Mouse (Mus musculus) heart, adult 2 months (tissue): ENCODE data around the gene Ryr1. TPM values are rescaled to one million over a fixed set of nuclear protein-coding genes. Genes with fewer than 3 reads are reported as not detected.

Experiments
- DNase-seq, 2 experiments: peaks; one replicate each; pipeline ENCODE4 v3.0.0; 2021
- H3K27ac ChIP-seq: fragments of 200-600 bp; 2 replicates; pipeline ENCODE4 v1.8.1; 2022
- H3K27me3 ChIP-seq: fragments of 200-500 bp; 2 replicates; pipeline ENCODE4 v1.6.1; 2012; ENCODE audit warnings: mild to moderate bottlenecking, low read length, inconsistent platforms, mixed read lengths; ENCODE audit not compliant: control insufficient read depth, insufficient read depth
- H3K36me3 ChIP-seq: fragments of 200-500 bp; 2 replicates; pipeline ENCODE4 v1.6.1; 2012; ENCODE audit warnings: low read length, inconsistent platforms; ENCODE audit not compliant: control insufficient read depth, insufficient read depth
- H3K4me1 ChIP-seq: fragments of 200-500 bp; 2 replicates; pipeline ENCODE4 v1.6.1; 2011; ENCODE audit warnings: low read length; ENCODE audit not compliant: control insufficient read depth, insufficient read depth
- H3K4me3 ChIP-seq: fragments of 200-600 bp; 2 replicates; pipeline ENCODE4 v1.8.1; 2022
- H3K79me2 ChIP-seq: fragments of 200-500 bp; replicated peaks from 2 replicates; pipeline ENCODE4 v1.6.1; 2012; ENCODE audit warnings: mild to moderate bottlenecking, inconsistent platforms, low read length, moderate library complexity, mixed read lengths; ENCODE audit not compliant: control insufficient read depth, insufficient read depth
- H3K9ac ChIP-seq: fragments of 200-500 bp; 2 replicates; pipeline ENCODE4 v1.6.1; 2012; ENCODE audit warnings: low read depth, mild to moderate bottlenecking, control low read depth, inconsistent platforms, low read length, mixed read lengths
- CTCF ChIP-seq: fragments of 200-600 bp; IDR thresholded peaks from 2 replicates; pipeline ENCODE4 v1.8.1; 2022; ENCODE audit warnings: antibody characterized with exemption, mild to moderate bottlenecking, moderate library complexity
- EP300 ChIP-seq: fragments of 200-500 bp; IDR thresholded peaks from 2 replicates; pipeline ENCODE4 v1.6.1; 2011; ENCODE audit warnings: low read depth, low read length, control low read depth; ENCODE audit not compliant: insufficient read depth
- POLR2A ChIP-seq: fragments of 200-500 bp; IDR thresholded peaks from 2 replicates; pipeline ENCODE4 v1.6.1; 2011; ENCODE audit warnings: mild to moderate bottlenecking, low read depth, low read length, control low read depth; ENCODE audit not compliant: insufficient read depth
- WGBS: fragments of 180-500 bp; shearing (Covaris S2); methylation state at CpG from one replicate; pipeline ENCODE4 v1.1.7; 2018; 5-methylcytosine and 5-hydroxymethylcytosine counted together
- intact Hi-C: fragments of 180-260 bp; cut with DNase I; formaldehyde crosslinking; loops from one replicate; pipeline ENCODE4 v1.15.1; 2025
- polyA plus RNA-seq: library from polyadenylated mRNA; depleted of rRNA; stranded (reverse); fragments of >200 nt; gene quantifications from 2 replicates; pipeline ENCODE4 v1.2.3, GENCODE M21; 2012
- total RNA-seq, 2 experiments: library from RNA; stranded (reverse); gene quantifications; 2 replicates each; pipeline ENCODE4 v1.2.3; 2021

Gene Ryr1
- total and polyA plus RNA-seq, 3 experiments = under 0.01 to 0.18 (median 0.08) TPM

- Histone ChIP-seq H3K27me3 (no peaks in the 10 kb centered on the region), H3K4me1 (no peaks in the 10 kb centered on the region), H3K27ac (no peak overlapping the region), H3K9ac (no peak overlapping the region), H3K79me2 (no peaks in the 10 kb centered on the region), H3K36me3 (no peaks in the 10 kb centered on the region), H3K4me3 (no peak overlapping the region)
- TF ChIP-seq POLR2A = no peak
- TF ChIP-seq EP300 = no peak
- TF ChIP-seq CTCF = no peak
- intact Hi-C loops = no loop called here
- DNase-seq = no peak
- 87% methylated on average over 12 of the region's 12 CpGs for WGBS
Measured at GRCm38 (mm10) chr7:29101286-29102017, 23.5 kb downstream of the Ryr1 start.

GRCm38 (mm10) chr7:29097131-29097530 is 27.8 kb downstream of the Ryr1 start:
- Histone ChIP-seq H3K4me1 (no peaks in the 10 kb centered on the region), H3K9ac (no peak overlapping the region), H3K4me3 (no peak overlapping the region), H3K27ac (no peak overlapping the region), H3K36me3 (no peaks in the 10 kb centered on the region), H3K27me3 (no peaks in the 10 kb centered on the region), H3K79me2 (no peaks in the 10 kb centered on the region)
- DNase-seq = no peak
- intact Hi-C loops = no loop called here
- TF ChIP-seq EP300 (no peak), POLR2A (no peak), CTCF (no peak)
- WGBS = 82% methylated on average over 16 of the region's 16 CpGs

GRCm38 (mm10) chr7:29088817-29089216 is 36.2 kb downstream of the Ryr1 start:
- no peak overlapping the region for H3K27ac ChIP-seq
- H3K9ac ChIP-seq = no peak overlapping the region
- no peaks in the 10 kb centered on the region for H3K79me2 ChIP-seq
- no peak for TF ChIP-seq CTCF
- TF ChIP-seq EP300 = no peak
- no peak for TF ChIP-seq POLR2A
- H3K4me1 ChIP-seq = no peaks in the 10 kb centered on the region
- no peaks in the 10 kb centered on the region; the same call in 1 of the 2 replicates for H3K27me3 ChIP-seq
- WGBS = 54% methylated on average over 6 of the region's 6 CpGs
- H3K36me3 ChIP-seq = no peaks in the 10 kb centered on the region
- H3K4me3 ChIP-seq = no peak overlapping the region
- intact Hi-C loops = no loop called here
- no peak for DNase-seq

- 75% methylated on average over 10 of the region's 10 CpGs for WGBS
Measured at GRCm38 (mm10) chr7:29086902-29087301, 38.1 kb downstream of the Ryr1 start.

GRCm38 (mm10) chr7:29085981-29086380 is 39.0 kb downstream of the Ryr1 start:
- H3K79me2 ChIP-seq = no peaks in the 10 kb centered on the region
- H3K27ac ChIP-seq = no peak overlapping the region
- 77% methylated on average over 30 of the region's 30 CpGs for WGBS
- intact Hi-C loops = no loop called here
- no peak for DNase-seq
- H3K4me1 ChIP-seq = no peaks in the 10 kb centered on the region
- H3K36me3 ChIP-seq = no peaks in the 10 kb centered on the region
- H3K9ac ChIP-seq = no peak overlapping the region
- TF ChIP-seq EP300 (no peak), POLR2A (no peak), CTCF (no peak)
- no peak overlapping the region for H3K4me3 ChIP-seq
- no peaks in the 10 kb centered on the region; the same call in 1 of the 2 replicates for H3K27me3 ChIP-seq

More at GRCm38 (mm10) chr7:29086902-29087301, 38.1 kb downstream of the Ryr1 start:
- Histone ChIP-seq H3K4me1 (no peaks in the 10 kb centered on the region), H3K36me3 (no peaks in the 10 kb centered on the region), H3K27ac (no peak overlapping the region), H3K27me3 (no peaks in the 10 kb centered on the region; the same call in 1 of the 2 replicates), H3K9ac (no peak overlapping the region), H3K4me3 (no peak overlapping the region), H3K79me2 (no peaks in the 10 kb centered on the region)
- intact Hi-C loops = no loop called here
- DNase-seq = no peak
- TF ChIP-seq CTCF (peak; percentile 9; the same call in 1 of the 2 replicates), EP300 (no peak)

GRCm38 (mm10) chr7:29084411-29084810 is 40.6 kb downstream of the Ryr1 start:
- Histone ChIP-seq H3K4me1 (no peaks in the 10 kb centered on the region), H3K9ac (no peak overlapping the region), H3K36me3 (no peaks in the 10 kb centered on the region), H3K4me3 (no peak overlapping the region), H3K27ac (no peak overlapping the region), H3K79me2 (no peaks in the 10 kb centered on the region), H3K27me3 (no peaks in the 10 kb centered on the region; the same call in 1 of the 2 replicates)
- WGBS = 77% methylated on average over 3 of the region's 3 CpGs
- no peak for DNase-seq
- no peak for TF ChIP-seq CTCF
- TF ChIP-seq POLR2A = no peak
- TF ChIP-seq EP300 = no peak
- intact Hi-C loops = no loop called here
